Mouse (Mus musculus): Measurements from ENCODE around the gene Uso1.

GRCm38 (mm10) chr5:92132127-92132526 lies 5.6 kb upstream of the Uso1 start:
- TF ChIP-seq POLR2A (IDR thresholded peaks at IDR 0.05; ENCODE audit: extremely low read depth, insufficient read depth, low read length) (no peak), CTCF (IDR thresholded peaks at IDR 0.05; ENCODE audit: extremely low read depth, insufficient read depth, low read length) (no peak)
